Mouse (Mus musculus) G1E-ER4 (cell line): ENCODE results near the gene Lrp10. TPM values are rescaled to one million over a fixed set of nuclear protein-coding genes. Genes with fewer than 3 reads are reported as not detected.

Source experiments
- GATA1 ChIP-seq: IDR thresholded peaks from one replicate; pipeline ENCODE4 v1.8.0; 2012; ENCODE audit warnings: low read length, inconsistent platforms
- polyA plus RNA-seq: library from polyadenylated mRNA; stranded (reverse); fragments of >175 nt; gene quantifications from 2 replicates; pipeline ENCODE4 v1.2.3, GENCODE M21; 2012

Gene Lrp10
- polyA plus RNA-seq, 1 experiment: 440 TPM

- TF ChIP-seq GATA1: no peak
Observed at GRCm38 (mm10) chr14:54480673-54481072, 16.7 kb downstream of the Lrp10 start.

DNA sequence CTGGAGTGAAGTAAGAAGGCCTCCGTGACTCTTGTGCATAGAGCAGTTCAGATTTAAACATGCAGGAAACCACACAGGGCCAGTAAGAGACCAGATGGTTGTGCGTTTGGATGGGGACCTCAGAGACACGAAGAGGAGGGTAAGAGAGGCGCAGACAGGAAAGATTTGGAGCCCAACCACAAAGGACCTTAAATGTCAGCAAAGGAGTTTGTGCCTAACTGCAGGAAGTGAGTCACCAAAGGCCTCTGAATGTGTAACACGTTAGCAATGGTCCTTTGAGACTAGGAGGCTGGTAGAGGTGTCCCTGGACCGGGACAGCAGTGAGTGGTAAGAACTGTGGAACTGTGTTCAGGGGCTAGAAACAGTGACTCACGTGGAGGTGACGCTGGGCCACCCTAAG lies 17.5 kb downstream of the Lrp10 start:
- no peak for TF ChIP-seq GATA1

DNA sequence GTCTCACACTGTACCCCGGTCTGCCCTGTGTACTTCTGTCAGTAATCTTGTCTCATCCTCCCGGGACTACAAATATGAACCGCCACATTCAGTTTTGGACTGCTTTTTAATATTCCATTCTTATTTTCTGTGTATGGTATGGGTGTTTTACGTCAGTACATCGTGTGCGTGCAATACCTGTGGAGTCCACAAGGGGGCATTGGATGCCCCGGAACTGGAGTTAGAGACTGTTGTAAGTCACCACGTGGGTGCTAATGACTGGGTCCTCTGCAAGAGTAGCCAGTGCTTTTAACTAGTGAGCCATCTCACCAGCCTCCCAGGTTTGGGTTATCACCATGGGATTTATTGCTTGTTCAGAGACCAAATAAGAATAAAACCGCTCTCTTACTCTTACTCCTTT lies 18.6 kb downstream of the Lrp10 start:
- TF ChIP-seq GATA1: no peak

DNA sequence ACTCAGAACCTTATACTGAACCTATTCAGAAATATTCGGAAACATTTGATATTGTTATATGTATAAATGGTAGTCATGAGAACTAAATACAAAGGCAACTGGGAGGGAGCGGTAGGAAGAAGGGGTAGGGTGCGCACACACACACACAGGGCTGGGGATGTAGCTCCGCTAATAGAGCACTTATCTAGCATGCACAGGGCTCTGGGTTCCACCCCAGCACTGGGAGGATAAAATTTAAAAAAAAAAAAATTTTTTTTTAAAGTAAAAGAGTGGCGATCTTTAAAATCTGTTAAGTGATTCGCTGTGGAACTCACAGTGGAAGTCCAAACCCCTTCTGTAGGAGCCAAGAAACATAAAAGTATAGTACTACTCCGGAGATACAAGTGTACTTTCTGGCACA lies 22.0 kb downstream of the Lrp10 start:
- no peak for TF ChIP-seq GATA1

GRCm38 (mm10) chr14:54487732-54488131 lies 23.8 kb downstream of the Lrp10 start:
- no peak for TF ChIP-seq GATA1

DNA sequence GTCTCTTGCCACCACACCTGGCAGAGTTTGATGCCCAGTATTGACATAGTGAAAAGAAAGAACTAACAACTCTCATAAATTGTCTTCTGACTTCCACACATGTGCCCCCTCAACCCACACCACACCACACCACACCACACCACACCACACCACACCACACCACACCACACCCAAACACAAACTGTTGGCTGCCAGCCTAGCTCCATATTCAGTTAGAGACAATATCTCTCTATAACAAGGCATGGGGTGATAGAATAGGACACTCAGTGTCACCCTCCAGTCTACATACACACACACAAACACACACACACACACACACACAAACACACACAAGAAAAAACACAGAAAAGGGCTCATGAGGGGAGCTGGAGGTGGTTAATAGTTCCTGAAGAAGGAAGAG lies 24.4 kb downstream of the Lrp10 start:
- TF ChIP-seq GATA1: no peak

DNA sequence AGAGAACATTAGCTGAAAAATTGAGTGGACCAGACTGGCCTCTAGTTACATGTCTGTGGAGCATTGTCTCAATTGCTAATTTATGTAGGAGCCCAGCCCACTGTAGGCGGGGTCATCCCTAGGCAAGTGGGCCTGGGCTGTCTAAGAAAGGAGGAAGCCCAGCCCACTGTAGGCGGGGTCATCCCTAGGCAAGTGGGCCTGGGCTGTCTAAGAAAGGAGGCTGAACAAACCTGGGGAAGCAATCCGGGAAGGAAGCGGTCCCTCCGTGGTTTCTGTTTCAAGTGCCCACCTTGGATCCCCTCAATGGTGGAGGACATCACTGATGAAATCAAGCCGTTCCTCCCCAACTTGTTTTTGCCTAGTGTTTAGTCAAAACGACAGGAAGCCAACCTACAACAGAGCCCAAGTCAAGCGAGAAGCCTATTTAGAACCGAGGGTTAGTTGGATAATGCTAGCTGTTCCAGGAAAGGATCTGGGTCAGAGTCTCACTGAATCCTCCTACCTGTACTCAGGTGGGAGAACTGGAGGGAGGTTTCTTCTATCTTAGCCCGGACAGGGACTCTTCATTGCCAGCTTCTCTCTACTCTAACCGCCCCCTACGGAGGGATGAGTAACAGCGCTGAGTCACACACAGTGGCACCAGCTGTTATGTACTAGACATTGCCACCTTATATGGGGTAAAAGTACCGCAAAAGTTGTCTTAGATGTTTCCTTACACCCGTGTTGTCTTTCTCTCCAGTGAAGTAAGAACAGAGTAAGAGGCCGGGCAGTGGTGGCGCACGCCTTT lies 28.6 kb downstream of the Lrp10 start:
- TF ChIP-seq GATA1: no peak

DNA sequence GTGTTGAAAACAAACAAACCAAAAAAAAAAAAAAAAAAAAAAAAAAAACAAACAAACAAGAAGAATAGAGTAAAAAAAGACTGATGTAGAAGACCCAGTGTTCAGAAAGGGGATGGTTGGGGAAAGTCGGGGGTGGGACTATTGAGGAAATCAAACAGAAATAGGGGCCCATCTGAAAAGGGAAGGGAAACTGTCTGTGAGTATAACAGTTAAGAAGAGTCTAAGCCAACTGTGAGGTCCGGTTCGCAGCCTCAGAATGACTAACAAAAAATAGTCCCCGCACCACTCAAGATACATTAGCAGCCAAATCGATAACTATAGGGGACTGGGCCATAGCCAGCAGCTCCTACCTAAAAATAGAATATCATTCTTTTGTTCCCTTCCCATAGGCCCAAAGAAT lies 29.3 kb downstream of the Lrp10 start:
- no peak for TF ChIP-seq GATA1

GRCm38 (mm10) chr14:54494234-54494633 lies 30.3 kb downstream of the Lrp10 start:
- no peak for TF ChIP-seq GATA1

DNA sequence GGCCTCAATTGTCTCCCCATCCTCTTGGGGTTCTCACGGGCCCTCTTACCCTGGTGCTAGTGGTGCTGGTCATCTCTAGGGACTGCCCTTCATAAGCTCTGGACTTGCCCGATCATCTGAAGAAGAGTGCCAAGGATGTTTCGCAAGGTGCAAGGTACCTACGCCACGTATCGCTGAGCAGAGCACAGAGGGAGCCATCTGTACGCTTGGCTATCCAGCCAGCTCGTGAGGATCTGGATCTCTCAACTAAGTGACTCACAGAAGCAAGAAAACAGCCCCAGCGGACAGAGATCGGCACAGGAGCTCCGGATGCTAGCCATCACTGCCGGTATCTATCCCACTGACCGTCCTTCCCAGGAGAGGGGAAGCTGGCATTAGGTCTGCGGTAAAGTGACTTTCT lies 32.8 kb downstream of the Lrp10 start:
- TF ChIP-seq GATA1: no peak

DNA sequence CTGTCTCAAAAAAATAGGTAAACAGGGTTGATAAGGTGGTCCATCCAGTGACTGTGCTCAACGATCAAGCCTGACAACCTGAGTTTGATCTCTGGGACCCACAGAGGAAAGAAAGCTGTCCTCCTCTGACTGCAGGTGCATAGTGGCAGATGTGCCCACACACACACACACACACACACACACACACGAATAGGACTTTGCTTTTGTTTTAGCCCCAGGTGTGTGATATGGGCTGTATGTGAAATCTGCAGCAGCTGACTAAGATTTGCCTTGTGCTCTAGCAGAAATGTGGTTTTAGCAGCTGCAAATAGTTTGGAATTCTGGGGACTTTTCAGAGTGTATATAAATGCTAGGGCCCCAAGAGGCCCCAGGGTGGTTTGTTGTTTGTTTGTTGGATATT lies 35.4 kb downstream of the Lrp10 start:
- no peak for TF ChIP-seq GATA1

- peak; percentile 52 for TF ChIP-seq GATA1
Observed at GRCm38 (mm10) chr14:54501365-54501764, 37.4 kb downstream of the Lrp10 start.

DNA sequence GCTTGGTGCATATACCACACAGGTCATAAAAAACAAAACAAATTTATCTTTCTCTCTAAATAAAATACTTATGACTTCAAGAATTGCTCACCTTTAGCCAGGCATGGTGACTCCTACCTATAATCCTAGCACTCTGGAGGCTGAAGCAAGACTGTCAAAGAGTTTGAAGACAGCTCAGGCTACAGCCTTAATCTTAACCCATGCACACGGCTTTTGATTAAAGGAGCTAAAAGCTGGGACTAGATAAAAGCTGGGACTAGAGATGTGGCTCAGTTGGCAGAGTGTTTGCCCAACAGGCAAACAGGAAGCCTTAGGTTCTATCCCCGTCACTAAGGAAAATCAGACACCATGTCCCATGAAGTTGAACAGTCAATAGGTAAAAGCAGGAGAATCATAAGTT lies 39.2 kb downstream of the Lrp10 start:
- TF ChIP-seq GATA1: no peak

DNA sequence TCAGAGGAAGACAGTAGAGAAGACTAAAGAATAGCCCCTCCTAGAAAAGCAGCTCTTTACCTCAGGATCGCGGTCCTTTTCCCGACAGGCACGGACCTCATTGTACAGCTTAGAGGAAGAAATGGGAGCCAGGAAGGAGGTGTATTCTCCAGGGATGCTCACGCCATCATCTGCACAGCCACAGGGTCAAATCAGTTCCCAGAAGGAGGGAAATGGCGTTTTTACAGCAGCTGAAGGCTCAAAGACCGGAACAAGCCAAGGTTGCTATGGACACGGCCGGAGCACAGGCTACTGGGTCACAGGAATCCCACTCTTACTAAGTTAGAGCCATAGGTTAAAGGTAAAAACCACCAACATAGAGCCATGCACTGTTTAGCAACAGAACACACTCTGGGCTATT lies 45.8 kb downstream of the Lrp10 start:
- TF ChIP-seq GATA1: no peak

- no peak for TF ChIP-seq GATA1
Observed at GRCm38 (mm10) chr14:54516710-54517310, 52.9 kb downstream of the Lrp10 start.

Other genes starting within 250 kb of the Lrp10 start
- 22.4 and 24.5 TPM in 2 replicates for gene Dad1, start 210.0 kb upstream of the Lrp10 start, polyA plus RNA-seq
- gene Abhd4, start 209.9 kb upstream of the Lrp10 start, polyA plus RNA-seq: 3.5 and 10.8 TPM in 2 replicates
- not detected in 2 replicates for gene Olfr49, start 179.2 kb upstream of the Lrp10 start, polyA plus RNA-seq
- 164 and 228 TPM in 2 replicates for gene Oxa1l, start 103.3 kb upstream of the Lrp10 start, polyA plus RNA-seq
- gene Slc7a7, start 46.4 kb upstream of the Lrp10 start, polyA plus RNA-seq: 0.21 and 0.33 TPM in 2 replicates
- gene Mrpl52, start 37.2 kb upstream of the Lrp10 start, polyA plus RNA-seq: 2,065 and 2,909 TPM in 2 replicates
- 151 and 178 TPM in 2 replicates for gene Mmp14, start 32.5 kb upstream of the Lrp10 start, polyA plus RNA-seq
- 0.31 and 0.32 TPM in 2 replicates for gene Rem2, start 12.0 kb downstream of the Lrp10 start, polyA plus RNA-seq
- 166 and 236 TPM in 2 replicates for gene Prmt5, start 53.4 kb downstream of the Lrp10 start, polyA plus RNA-seq
- gene Haus4, start 90.5 kb downstream of the Lrp10 start, polyA plus RNA-seq: 37.7 and 58.3 TPM in 2 replicates
- 0.08 and 0.12 TPM in 2 replicates for gene Ajuba, start 113.4 kb downstream of the Lrp10 start, polyA plus RNA-seq
- gene 4931414P19Rik, start 141.9 kb downstream of the Lrp10 start, polyA plus RNA-seq: 19.6 and 20.0 TPM in 2 replicates
- gene Psmb5, start 153.9 kb downstream of the Lrp10 start, polyA plus RNA-seq: 193 and 266 TPM in 2 replicates
- not detected in 2 replicates for gene Psmb11, start 157.3 kb downstream of the Lrp10 start, polyA plus RNA-seq
- gene Gm17606, start 176.8 kb downstream of the Lrp10 start, polyA plus RNA-seq: not detected in 2 replicates
- 2.3 and 2.8 TPM in 2 replicates for gene Cdh24, start 177.2 kb downstream of the Lrp10 start, polyA plus RNA-seq
- gene 1700123O20Rik, start 222.1 kb downstream of the Lrp10 start, polyA plus RNA-seq: 6.6 and 9.8 TPM in 2 replicates
- gene Acin1, start 222.8 kb downstream of the Lrp10 start, polyA plus RNA-seq: 516 and 685 TPM in 2 replicates
- gene Gm29776, start 234.7 kb downstream of the Lrp10 start, polyA plus RNA-seq: not detected in 2 replicates
- gene Cebpe, start 248.0 kb downstream of the Lrp10 start, polyA plus RNA-seq: not detected in 2 replicates